Mouse (Mus musculus) ovary, adult 10 weeks (tissue): ENCODE measurements around the gene Uprt. TPM values are rescaled to one million over a fixed set of nuclear protein-coding genes. Genes with fewer than 3 reads are reported as not detected.

ENCODE experiments used
- polyA plus RNA-seq: library from polyadenylated mRNA; stranded (reverse); fragments of 350-450 nt; fragmentation: Illumina TruSeq; extraction: RNeasy Lipid Tissue Mini Kit (QIAGEN cat#74804); gene quantifications from one replicate; pipeline ENCODE4 v1.2.3, GENCODE M21; 2014

Uprt gene
- polyA plus RNA-seq: 28.8 TPM

GRCm38 (mm10) chrX:104482572-104483443 is at the start of gene Uprt:
Gene Uprt (plus strand): TSS chrX:104482818.

Other genes with a start within 250 kb of the Uprt start
- gene Abcb7, start 69.0 kb upstream of the Uprt start, polyA plus RNA-seq: 90.4 TPM
- 12.9 TPM for gene Zdhhc15, start 188.2 kb downstream of the Uprt start, polyA plus RNA-seq